Mouse (Mus musculus): ENCODE data around the gene Abca6.
A peak's percentile ranks its signal among the peaks of the same experiment; 100 is the strongest.

The Abca6 gene

DNA sequence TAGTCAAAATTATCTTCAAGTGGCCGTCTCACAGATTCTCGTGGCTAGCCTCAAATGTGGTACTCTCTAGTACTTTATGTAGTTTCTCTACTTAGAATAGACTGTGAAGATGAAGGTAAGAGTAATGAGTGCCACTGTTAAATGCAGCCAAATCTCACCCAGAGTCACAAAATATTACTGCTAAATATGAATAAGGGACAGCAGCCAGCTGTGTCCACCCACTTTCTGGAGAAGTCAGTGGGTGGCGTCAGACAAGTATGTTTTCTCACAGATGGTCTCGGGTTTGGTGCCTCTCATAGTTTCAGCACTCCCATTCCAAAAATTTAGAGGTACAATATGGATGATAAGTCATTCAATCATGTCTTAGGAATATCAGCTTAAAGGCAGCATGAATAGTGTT, 56.3 kb downstream of the Abca6 start:
- DNase-seq = no peak

DNA sequence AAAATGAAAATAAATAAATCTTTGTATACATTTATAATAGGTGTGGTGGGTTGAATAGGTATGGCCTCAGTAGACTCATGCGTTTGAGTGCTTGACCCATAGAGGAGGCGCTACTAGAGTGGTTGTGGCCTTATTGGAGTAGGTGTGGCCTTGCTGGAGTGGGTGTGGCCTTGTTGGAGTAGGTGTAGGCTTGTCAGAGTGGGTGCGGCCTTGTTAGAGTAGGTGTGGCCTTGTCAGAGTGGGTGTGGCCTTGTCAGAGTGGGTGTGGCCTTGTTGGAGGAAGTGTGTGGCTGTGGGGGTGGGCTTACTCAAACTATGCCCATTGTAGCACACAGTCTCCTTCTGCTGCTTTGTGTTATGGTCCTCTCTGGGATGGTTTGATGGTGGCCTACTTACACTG, 80.4 kb downstream of the Abca6 start:
- no peak for DNase-seq

DNA sequence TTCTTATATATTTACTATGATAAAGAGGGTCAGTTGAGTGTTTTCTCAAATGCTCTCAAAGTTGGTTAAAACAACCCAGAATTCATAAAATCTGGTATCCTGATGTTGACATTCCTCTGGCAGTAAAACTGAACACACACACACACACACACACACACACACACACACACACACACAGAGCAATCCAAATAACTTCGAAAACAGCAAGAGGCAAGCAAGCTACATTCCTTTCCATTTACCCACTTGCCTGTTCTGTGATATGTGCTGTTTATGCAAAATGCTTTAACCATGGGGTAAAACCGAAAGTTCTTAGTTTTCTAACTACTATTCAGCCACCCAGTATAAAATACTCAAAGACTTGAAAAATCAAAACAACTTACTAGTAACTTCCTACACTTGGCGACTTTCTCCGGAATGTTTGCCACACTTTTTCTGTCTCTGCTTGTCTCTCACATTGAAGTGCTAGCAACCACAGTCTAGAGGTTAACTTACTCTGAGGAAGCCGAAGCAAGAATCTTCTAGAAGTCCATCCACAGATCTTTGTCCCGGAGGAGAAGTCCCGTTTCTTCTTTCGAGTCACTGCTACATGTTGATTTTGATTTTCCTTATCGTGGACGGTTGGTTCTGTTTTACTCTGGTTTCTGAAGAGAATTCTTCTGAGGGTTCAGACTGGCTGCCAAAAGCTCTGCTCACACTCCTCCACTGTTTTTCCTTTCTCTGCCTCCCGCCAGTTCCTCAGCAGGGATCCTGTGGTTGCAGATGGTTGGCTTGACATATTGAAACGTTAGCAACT, 83.9 kb downstream of the Abca6 start, which contains the start of gene Abca9:
TSS of gene Abca9 (minus strand) at position 738 of the 793 bp plus-strand sequence.
- peak; percentile 6 for DNase-seq

DNA sequence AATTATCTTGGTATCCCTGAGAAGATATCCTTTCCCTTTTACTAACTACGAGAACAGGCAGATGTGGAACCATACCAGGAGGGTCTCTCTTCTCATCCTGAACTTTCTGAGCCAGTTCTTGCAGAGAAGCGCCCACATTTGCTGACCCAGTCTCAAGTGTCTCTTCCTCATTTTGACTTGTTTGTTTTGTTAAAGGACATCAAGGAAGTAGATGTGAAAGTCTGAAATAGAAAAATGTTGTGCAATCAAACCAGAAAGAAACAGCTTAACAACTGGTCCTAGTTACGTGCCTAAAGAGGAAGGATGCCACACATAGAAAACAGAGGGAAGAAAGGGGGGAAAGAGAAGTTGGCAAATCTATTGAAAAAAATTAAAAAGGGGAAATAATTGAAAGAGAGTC, 85.8 kb downstream of the Abca6 start:
- no peak for DNase-seq

DNA sequence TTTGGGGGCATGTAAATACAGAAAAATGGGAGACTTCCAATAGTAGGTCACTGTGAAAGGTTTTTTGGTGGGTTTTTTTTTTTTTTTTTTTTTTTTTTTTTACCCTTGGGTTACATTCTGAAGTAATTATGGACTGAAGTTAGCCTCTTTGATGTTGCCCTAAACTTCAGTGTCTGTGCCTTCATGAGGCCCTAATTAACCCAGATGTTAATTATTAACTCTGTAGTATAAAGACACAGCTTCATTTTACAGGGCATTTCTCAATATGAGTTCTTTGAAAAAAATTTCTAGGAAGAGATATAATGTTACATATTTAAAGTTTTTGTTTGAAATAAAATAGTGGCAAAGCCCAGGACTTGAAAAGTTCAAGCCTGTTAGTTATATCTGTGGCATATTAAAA, 86.2 kb downstream of the Abca6 start:
- no peak for DNase-seq

DNA sequence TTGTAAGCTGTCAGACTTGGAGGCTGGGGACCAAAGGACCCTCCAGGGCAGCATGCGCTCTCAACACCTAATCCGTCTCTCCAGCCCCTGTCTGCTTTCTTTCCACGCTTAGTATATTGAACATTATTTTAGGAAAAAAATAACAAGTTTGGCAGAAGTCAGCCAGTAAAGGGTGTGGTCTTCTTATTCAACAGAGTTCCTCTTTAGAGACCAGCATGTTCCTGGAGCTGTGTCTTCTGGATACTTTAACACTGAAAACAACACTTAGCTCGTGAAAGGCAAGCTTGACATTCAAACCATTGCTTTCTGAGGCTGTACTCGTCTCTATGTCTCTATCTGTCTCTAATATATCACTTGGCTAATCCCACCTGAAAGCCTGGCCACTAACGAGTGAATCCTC, 94.5 kb downstream of the Abca6 start:
- no peak for DNase-seq

DNA sequence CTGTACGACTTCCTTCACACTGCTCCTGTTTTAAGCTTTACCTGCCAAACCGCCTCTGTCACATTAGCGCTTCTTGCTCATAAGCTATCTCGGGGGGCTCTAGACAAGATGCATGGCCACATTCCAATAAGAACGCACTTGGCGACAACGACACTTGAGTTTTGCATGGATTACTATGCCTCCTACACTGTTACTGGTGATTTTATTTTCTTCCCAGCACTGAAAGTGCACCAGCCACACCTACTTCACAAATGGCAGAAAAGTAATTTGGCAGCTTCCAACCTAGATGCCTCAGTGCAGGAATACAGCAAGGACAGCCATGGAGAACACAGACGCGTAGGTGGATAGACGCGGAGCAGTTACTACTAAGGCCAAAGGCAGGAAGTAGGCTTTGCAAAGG, 95.6 kb downstream of the Abca6 start:
- DNase-seq = no peak

DNA sequence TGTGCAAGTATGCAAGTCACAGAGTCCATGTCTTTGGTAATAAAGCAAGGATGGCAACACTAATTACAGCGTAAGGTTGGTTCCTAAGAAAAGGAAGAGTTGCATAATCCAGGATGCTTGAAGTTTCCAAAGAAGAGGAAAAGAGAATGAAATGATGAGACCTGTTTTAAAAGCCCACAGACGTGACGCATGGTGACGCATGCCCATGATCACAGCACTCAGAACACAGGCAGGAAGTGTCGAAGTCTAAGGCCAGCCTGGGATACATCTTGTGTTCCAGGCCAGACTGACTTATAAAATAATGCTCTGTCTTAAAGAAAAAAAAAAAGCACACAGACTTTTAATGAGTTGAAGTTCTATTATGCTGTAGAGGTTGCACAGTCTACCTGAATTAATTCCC, 103.9 kb downstream of the Abca6 start:
- no peak for DNase-seq

DNA sequence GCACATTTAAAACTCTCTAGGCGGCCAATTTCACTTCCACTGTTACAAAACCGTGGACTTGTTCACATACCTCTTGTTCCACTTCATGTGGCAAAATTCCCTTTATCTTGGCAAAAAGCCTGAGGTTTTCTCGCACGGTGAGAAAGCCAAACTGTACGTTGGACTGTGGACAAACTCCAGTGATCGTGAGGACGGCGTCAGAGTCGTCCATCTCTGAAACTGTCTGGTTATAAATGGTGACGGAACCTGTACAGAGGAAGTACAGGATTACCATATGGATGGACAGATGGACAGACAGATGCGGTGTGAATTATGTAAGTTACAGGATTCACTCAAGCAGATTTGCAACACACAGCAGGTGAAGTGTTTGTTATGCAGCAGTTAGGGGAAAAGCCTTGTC, 106.2 kb downstream of the Abca6 start:
- DNase-seq = no peak

DNA sequence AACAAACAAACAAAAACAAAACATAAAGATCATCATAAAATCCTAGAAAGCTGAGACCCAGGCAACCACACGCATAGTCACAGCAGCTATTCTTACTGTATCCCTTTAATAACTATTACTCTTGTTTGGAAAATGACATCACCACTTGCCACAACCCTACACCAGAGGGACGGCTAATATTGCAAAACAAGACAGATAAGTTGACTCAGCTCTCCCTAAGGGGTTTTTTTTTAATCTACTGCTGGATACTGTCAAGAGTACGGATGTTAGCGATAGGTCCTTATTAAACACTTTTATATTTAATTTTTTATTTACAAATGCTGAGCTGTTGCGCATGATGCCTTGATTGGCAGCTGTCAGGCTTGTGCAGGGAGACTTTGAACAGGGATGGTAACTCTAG, 120.8 kb downstream of the Abca6 start:
- no peak for DNase-seq

All from cerebellum, adult 11 months (tissue).